Mouse (Mus musculus): Measurements from ENCODE around the gene Fgfr2.

DNA sequence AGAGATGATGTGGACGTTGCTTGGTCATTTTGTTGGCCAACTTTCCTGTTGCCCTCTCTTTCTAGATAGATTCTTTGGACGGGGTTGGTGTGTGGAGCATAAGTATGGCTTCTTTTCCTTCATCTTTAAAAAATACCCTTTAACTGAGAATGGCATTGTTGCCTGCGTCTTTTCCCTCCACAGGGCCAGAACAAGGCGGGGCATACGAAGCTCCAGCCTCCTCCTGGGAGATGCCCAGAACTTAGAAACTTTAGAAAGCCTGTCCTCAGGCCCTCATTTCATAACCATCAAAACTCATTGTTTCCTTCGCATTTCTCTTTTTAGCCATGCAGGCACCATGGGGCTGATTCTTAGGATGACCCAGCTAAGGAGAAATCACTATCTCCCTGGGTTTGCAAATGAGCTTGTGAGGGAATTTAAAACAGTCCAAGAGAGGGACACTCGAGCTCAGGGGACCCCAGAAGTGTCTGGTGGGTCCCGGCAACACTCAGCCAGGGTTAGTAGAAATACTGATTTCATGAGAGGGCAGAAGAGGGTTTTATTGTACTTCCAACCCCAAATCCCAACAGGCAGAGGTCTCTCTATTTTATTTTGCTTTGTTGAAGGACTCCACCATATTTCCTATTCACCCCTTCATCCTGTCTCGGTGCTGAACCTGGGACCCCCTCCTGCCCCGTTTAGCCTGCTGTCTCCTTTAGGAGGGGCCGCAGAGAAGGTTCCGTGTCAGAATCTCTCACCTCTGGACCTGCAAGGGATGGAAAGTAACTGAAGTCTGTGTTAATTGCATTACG, 2754.9 kb downstream of the Fgfr2 start:
- TF ChIP-seq CTCF (conservative IDR thresholded peaks at IDR 0.05; ENCODE audit: low read length) (no peak), NANOG (IDR thresholded peaks at IDR 0.05; ENCODE audit: borderline replicate concordance, low read length) (no peak), POU5F1 (IDR thresholded peaks at IDR 0.05; ENCODE audit: borderline replicate concordance, low read length) (no peak)

Measured in E14TG2a.4 (cell line).